Mouse (Mus musculus) liver, postnatal 0 days (tissue): ENCODE results near the gene Ifit3b.
"Not testable (repeated sequence)": the region's sequence is repeated elsewhere in the genome, so short reads cannot be mapped to it uniquely, and the experiment has no call there.

Experiments used
- CTCF ChIP-seq: sonication (generic); IDR thresholded peaks from 2 replicates; pipeline ENCODE4 v1.5.1; 2016; ENCODE audit warnings: antibody characterized with exemption, low read depth
- EP300 ChIP-seq: IDR thresholded peaks from 2 replicates; pipeline ENCODE4 v1.6.1; 2016; ENCODE audit warnings: antibody characterized with exemption, low read depth, mild to moderate bottlenecking

GRCm38 (mm10) chr19:34587898-34588692, 19.7 kb upstream of the Ifit3b start:
- not testable (repeated sequence) for TF ChIP-seq CTCF
- TF ChIP-seq EP300: peak; percentile 23; the same call in 1 of the 2 replicates
